Mouse (Mus musculus) intestine, postnatal 0 days (tissue): ENCODE measurements around the gene Olfr434. TPM values are rescaled to one million over a fixed set of nuclear protein-coding genes. Genes with fewer than 3 reads are reported as not detected.
"Not testable (repeated sequence)": the region's sequence is repeated elsewhere in the genome, so short reads cannot be mapped to it uniquely, and the experiment has no call there.

ENCODE experiments used
- ATAC-seq: fragments of 200-750 bp; cut with Nextera tagmentation; 2 replicates; pipeline ENCODE4 v1.8.0; 2017; ENCODE audit warnings: mild to moderate bottlenecking, moderate TSS enrichment, moderate library complexity
- H3K27ac ChIP-seq: fragments of 300-500 bp; sonication (generic); 2 replicates; pipeline ENCODE4 v1.5.1; 2014; ENCODE audit warnings: mild to moderate bottlenecking, low read depth, low read length, moderate library complexity
- H3K27me3 ChIP-seq: fragments of 300-500 bp; sonication (generic); replicated peaks from 2 replicates; pipeline ENCODE4 v1.6.1; 2014; ENCODE audit warnings: low read length, mixed read lengths; ENCODE audit not compliant: control insufficient read depth, insufficient read depth
- H3K36me3 ChIP-seq: fragments of 300-500 bp; sonication (generic); 2 replicates; pipeline ENCODE4 v1.6.1; 2014; ENCODE audit warnings: mild to moderate bottlenecking, moderate library complexity; ENCODE audit not compliant: control insufficient read depth, insufficient read depth
- H3K4me1 ChIP-seq: fragments of 300-500 bp; sonication (generic); replicated peaks from 2 replicates; pipeline ENCODE4 v1.6.1; 2014; ENCODE audit warnings: antibody characterized with exemption, low read length, mixed read lengths; ENCODE audit not compliant: control insufficient read depth, insufficient read depth
- H3K4me2 ChIP-seq: fragments of 300-500 bp; sonication (generic); replicated peaks from 2 replicates; pipeline ENCODE4 v1.6.1; 2014; ENCODE audit warnings: low read depth, mild to moderate bottlenecking, moderate library complexity
- H3K4me3 ChIP-seq: fragments of 300-500 bp; sonication (generic); 2 replicates; pipeline ENCODE4 v1.5.1; 2014; ENCODE audit warnings: low read depth, low read length
- H3K9ac ChIP-seq: fragments of 300-500 bp; sonication (generic); 2 replicates; pipeline ENCODE4 v1.6.1; 2014; ENCODE audit warnings: mild to moderate bottlenecking, low read depth, low read length
- H3K9me3 ChIP-seq: fragments of 300-500 bp; sonication (generic); 2 replicates; pipeline ENCODE4 v1.6.1; 2016; ENCODE audit warnings: mixed run types; ENCODE audit not compliant: control insufficient read depth
- CTCF ChIP-seq: sonication (generic); IDR thresholded peaks from 2 replicates; pipeline ENCODE4 v1.5.1; 2016; ENCODE audit warnings: low read depth, mild to moderate bottlenecking, control low read depth, antibody characterized with exemption, moderate library complexity
- WGBS: fragments of 180-500 bp; shearing (Covaris S2); extraction: QIAGEN DNeasy Blood & Tissue Kit; methylation state at CpG from one replicate; pipeline ENCODE4 v1.1.7; 2014; 5-methylcytosine and 5-hydroxymethylcytosine counted together
- polyA plus RNA-seq: library from polyadenylated mRNA; unstranded; fragments of >200 nt; fragmentation: Nextera tagmentation; extraction: Ambion mirVana; gene quantifications from 2 replicates; pipeline ENCODE4 v1.2.1, GENCODE M21; 2015

The Olfr434 gene
- polyA plus RNA-seq, 1 experiment from 2014 or later: not detected

DNA sequence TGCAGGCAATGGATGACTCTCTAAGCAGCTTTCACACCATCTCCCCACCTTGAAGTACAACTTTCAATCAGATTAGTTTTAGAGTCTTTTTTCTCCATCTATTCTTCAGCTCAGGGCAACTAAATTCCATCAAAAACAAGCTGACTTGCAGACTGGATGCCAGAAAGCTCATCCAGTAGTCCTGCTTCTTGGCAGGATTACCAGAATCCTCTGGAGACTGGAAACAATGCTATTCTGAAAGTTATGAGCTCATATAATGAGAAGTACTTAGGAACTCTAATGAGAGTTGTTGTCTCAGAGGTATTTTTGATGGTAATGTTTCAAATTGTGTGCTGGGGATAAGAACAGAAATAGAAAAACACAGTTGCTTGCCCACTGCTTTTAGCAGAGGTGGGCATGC lies 16.0 kb upstream of the Olfr434 start, which contains the start of gene Olfr435:
TSS of gene Olfr435 (plus strand) at position 366 of the 400 bp plus-strand sequence.
- H3K9me3 ChIP-seq: no peaks in the 10 kb centered on the region
- no peak within 1 kb of the TSS for H3K27ac ChIP-seq
- no peaks in the 10 kb centered on the region for H3K36me3 ChIP-seq
- no peaks in the 10 kb centered on the region for H3K27me3 ChIP-seq
- no peak within 1 kb of the TSS for H3K4me3 ChIP-seq
- H3K9ac ChIP-seq: no peak within 1 kb of the TSS
- no peak within 1 kb of the TSS for H3K4me2 ChIP-seq
- TF ChIP-seq CTCF: no peak
- no peak for ATAC-seq
- no peaks in the 10 kb centered on the region for H3K4me1 ChIP-seq

DNA sequence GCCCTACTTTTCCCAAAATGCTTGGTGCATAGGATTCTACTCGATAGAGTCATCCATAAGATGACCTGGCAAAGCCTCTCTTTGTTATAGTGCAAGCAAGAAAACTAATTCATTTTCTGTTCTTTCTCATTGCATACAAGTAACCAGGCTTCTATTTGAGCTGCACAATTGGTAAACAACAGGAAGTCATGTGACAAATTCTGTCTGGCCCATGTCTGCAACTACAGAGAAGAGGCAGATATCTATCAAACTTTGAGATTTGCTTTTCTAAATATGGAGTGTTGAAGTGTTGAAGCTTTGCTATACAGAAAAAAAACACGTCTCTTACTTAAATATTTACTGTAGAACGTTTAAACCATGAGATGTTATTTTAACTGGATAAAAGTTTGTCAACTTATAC lies 14.7 kb upstream of the Olfr434 start:
- Histone ChIP-seq H3K27ac (no peak overlapping the region), H3K9me3 (no peaks in the 10 kb centered on the region), H3K27me3 (no peaks in the 10 kb centered on the region), H3K4me1 (no peaks in the 10 kb centered on the region), H3K9ac (no peak overlapping the region), H3K36me3 (no peaks in the 10 kb centered on the region), H3K4me2 (no peak overlapping the region), H3K4me3 (no peak overlapping the region)
- 54% methylated on average over 3 of the region's 3 CpGs for WGBS
- no peak for ATAC-seq
- TF ChIP-seq CTCF: no peak

DNA sequence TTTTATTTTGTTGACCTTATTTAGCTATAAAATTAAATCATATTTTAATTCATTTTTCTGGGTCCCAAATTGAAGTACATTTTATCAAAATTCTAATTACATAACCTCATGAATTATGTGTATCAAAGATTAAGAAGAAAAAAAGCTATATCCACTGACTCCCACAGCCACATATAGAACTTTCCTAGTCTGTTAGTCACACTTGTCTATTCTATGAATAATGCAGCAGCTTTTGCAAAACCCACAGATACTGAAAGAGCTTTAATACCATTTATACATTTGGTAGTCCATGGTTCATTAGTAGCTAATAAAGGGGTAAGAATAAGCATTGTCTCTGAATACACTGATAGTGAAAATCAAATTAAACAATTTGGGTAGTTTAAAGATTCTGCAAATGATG lies 10.0 kb upstream of the Olfr434 start:
- Histone ChIP-seq H3K4me3 (no peak overlapping the region), H3K27ac (no peak overlapping the region), H3K9me3 (no peaks in the 10 kb centered on the region), H3K27me3 (no peaks in the 10 kb centered on the region), H3K9ac (no peak overlapping the region), H3K4me2 (no peak overlapping the region), H3K4me1 (no peaks in the 10 kb centered on the region), H3K36me3 (no peaks in the 10 kb centered on the region)
- no peak for TF ChIP-seq CTCF
- ATAC-seq: no peak

DNA sequence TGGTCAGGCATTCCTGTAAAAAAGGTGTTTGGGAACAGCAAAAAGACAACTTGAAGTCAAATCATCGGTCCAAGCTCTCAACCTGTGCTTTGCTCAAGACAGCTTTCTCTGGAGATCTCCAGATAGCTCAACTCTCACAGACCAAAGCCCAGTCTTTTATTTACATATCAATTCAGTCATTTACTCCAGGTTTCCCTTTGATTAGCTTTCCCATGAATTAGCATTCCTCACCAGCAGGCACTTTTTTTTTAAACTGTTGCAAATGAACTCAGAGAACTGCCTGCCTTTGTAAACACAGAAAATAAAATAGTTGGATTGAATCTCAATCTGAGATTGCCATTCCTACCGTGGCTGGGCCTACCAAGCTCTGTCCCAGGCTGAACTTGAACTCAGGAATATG lies 7.5 kb upstream of the Olfr434 start:
- no peaks in the 10 kb centered on the region for H3K9me3 ChIP-seq
- H3K4me2 ChIP-seq: no peak overlapping the region
- H3K4me3 ChIP-seq: no peak overlapping the region
- H3K36me3 ChIP-seq: no peaks in the 10 kb centered on the region
- no peaks in the 10 kb centered on the region for H3K27me3 ChIP-seq
- H3K9ac ChIP-seq: no peak overlapping the region
- H3K4me1 ChIP-seq: no peaks in the 10 kb centered on the region
- ATAC-seq: no peak
- H3K27ac ChIP-seq: no peak overlapping the region
- no peak for TF ChIP-seq CTCF
- WGBS: 52% methylated on average over 2 of the region's 2 CpGs

DNA sequence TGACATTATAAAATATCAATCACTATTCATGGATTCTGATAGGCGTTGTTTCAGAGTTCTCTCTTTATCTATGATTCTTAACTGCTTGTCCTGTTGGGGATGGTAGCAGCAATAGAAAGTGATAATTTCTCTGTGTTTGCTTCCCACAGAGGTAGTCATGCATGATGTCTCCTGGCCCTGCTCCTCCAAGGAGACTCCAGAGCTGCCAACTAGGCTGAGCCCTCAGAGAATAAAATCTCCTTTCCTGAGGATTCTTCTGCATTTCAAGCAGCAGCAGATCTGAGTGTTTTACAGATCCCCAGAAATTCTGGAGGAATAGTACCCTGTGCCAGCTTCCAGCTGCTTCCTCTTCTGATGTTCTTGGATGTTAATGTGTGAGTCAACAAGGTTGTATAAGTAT lies 18.4 kb downstream of the Olfr434 start, which contains the start of gene Olfr47:
TSS of gene Olfr47 (plus strand) at position 275 of the 400 bp plus-strand sequence.
- H3K27ac ChIP-seq, H3K4me2 ChIP-seq, H3K36me3 ChIP-seq, H3K27me3 ChIP-seq, H3K9me3 ChIP-seq, H3K4me1 ChIP-seq, H3K9ac ChIP-seq, H3K4me3 ChIP-seq, ATAC-seq: not testable (repeated sequence)
- 77% methylated on average over 1 of the region's 1 CpGs for WGBS

DNA sequence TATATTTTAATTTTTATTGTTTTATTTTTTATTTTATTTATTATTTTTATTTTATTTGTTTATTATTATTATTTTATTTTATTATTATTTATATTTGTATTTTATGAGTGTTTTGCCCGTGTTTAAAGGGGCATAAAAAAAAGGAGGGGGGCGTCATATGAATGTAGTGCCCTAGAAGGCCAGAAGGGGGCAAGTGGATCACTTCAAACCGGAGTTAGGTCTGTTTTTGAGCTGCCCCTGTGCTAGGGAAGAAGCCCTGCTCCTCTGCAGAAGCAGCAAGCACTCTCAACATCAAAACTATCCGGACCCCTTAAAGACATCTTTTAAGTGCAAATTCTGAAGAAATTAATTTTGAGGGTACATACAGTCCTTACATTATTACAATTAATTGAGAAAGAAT lies 29.2 kb downstream of the Olfr434 start:
- Histone ChIP-seq H3K4me1 (no peaks in the 10 kb centered on the region), H3K36me3 (no peaks in the 10 kb centered on the region), H3K4me2 (no peak overlapping the region), H3K9ac (no peak overlapping the region), H3K27me3 (no peaks in the 10 kb centered on the region), H3K4me3 (no peak overlapping the region), H3K9me3 (no peaks in the 10 kb centered on the region), H3K27ac (no peak overlapping the region)
- TF ChIP-seq CTCF: peak; percentile 57
- WGBS: 12% methylated on average over 4 of the region's 4 CpGs
- ATAC-seq: no peak

DNA sequence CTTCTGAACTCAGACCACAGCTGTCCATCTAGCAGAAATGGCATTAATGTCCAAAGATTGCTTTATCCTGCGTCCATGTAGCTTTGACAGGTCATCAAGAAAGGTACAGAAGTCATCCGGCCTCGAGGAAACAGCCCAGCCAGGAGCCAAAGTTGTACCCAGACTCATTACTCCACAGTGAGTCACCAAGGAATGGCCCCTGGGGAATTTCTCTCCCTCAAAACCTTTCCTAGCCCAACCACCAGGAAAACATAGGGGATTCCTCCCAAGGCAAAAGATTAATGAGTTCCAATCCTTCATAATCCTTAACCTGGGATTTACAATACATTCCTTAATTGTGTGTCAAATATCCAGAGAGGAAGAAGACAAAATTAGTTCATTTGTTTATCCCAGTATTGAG lies 34.6 kb downstream of the Olfr434 start:
- ATAC-seq: no peak
- 57% methylated on average over 3 of the region's 3 CpGs for WGBS
- no peak for TF ChIP-seq CTCF

More for the DNA sequence above, 34.6 kb downstream of the Olfr434 start:
- H3K27me3 ChIP-seq: no peaks in the 10 kb centered on the region
- H3K9me3 ChIP-seq: no peaks in the 10 kb centered on the region
- no peak overlapping the region for H3K4me2 ChIP-seq
- no peak overlapping the region for H3K4me3 ChIP-seq
- no peaks in the 10 kb centered on the region for H3K36me3 ChIP-seq
- H3K4me1 ChIP-seq: no peaks in the 10 kb centered on the region
- H3K9ac ChIP-seq: no peak overlapping the region
- no peak overlapping the region for H3K27ac ChIP-seq
